Mouse (Mus musculus): ENCODE results near the gene Tns3.

DNA sequence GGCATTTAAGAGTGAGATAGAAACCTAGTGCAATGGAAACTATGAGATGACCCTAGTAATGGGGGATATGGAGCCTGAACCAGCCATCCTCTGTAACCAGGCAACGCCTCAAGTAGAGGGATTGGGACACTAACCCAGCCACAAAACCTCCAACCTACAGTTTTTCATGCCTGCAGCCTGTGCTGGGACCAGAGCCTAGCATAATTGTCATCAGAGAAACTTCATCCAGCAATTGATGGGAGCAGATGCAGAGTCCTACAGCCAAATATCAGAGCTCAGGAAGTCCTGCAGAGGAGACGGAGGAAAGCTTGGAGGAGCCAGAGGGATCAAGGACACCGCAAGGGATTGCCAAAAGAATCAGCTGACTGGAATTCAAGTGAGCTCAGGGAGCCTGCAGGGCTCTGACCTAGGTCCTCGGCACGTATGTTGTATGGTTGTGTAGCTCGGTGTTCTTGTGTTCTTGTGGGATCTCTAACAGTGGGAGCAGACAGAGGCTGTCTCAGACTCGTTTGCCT lies 278.4 kb downstream of the Tns3 start:
- no peak for TF ChIP-seq CTCF (IDR thresholded peaks at IDR 0.05; ENCODE audit: control insufficient read depth, insufficient read depth, insufficient read length)
- TF ChIP-seq MAX (IDR thresholded peaks at IDR 0.05), result no peak
- no peak for TF ChIP-seq MYOG (IDR thresholded peaks at IDR 0.05; ENCODE audit: control insufficient read depth, extremely low read depth, insufficient read length)
- TF ChIP-seq FOSL1 (IDR thresholded peaks at IDR 0.05; ENCODE audit: insufficient read depth, low read length, poor library complexity, severe bottlenecking), result no peak
- TF ChIP-seq MYOD1 (IDR thresholded peaks at IDR 0.05; ENCODE audit: control insufficient read depth, insufficient read length, low read depth), result no peak

Measured in C2C12 (cell line).